ENCODE assay signal across 16 mouse cellular contexts in genomic region chr7:30217277-30217676, GRCm38 (mm10). TPM values are rescaled to one million over a fixed set of nuclear protein-coding genes. Genes with fewer than 3 reads are reported as not detected.
A peak's percentile ranks its signal among the peaks of the same experiment; 100 is the strongest.
DNase-seq lines count a peak whose midpoint lies in the region; ATAC-seq and TF ChIP-seq lines count a peak whose summit lies in the region.
"Had no signal": no experiment of that assay in that cellular context is flagged by ENCODE, and none has a peak within 500 bp of the region (broad histone marks: within the 10 kb centered on the region; RNA-seq: fewer than 3 reads in every experiment).

No protein-coding gene starts in this region.

- ATAC-seq in hindbrain, embryonic 11.5 days (ENCODE audit: low FRiP score): peak; percentile 56
- no peak for ATAC-seq in hindbrain, postnatal 0 days
- peak; percentile 39; the same call in 1 of the 2 replicates for ATAC-seq in forebrain, embryonic 13.5 days
- 0 out of 2 replicates have a peak, but pooled peaks have one; percentile 26 for ATAC-seq in forebrain, embryonic 16.5 days
- ATAC-seq in midbrain, embryonic 14.5 days (ENCODE audit: low FRiP score, low TSS enrichment): no peak
- no peak for ATAC-seq in liver, embryonic 11.5 days (replicated peaks; ENCODE audit: low FRiP score)

- no peak for DNase-seq in hindbrain, embryonic 11.5 days (ENCODE audit: low spot score)
- DNase-seq in hindbrain, postnatal 0 days (ENCODE audit: low spot score): no peak
- DNase-seq in midbrain, embryonic 14.5 days: no peak
- no peak for DNase-seq in ovary, postnatal 10 days (ENCODE audit: low spot score)
- DNase-seq in liver, embryonic 11.5 days (ENCODE audit: low spot score): no peak
- no peak for DNase-seq in thymus, postnatal 25 days

- no peaks in the 10 kb centered on the region for H3K27me3 ChIP-seq in hindbrain, embryonic 11.5 days (ENCODE audit: control insufficient read depth, insufficient read depth, low read length)
- H3K27me3 ChIP-seq in hindbrain, postnatal 0 days (ENCODE audit: insufficient read depth, low read length): no peaks in the 10 kb centered on the region
- no peaks in the 10 kb centered on the region for H3K27me3 ChIP-seq in forebrain, embryonic 13.5 days
- no peaks in the 10 kb centered on the region for H3K27me3 ChIP-seq in forebrain, embryonic 16.5 days (replicated peaks; ENCODE audit: control insufficient read depth, insufficient read depth, low read length)
- H3K27me3 ChIP-seq in midbrain, embryonic 14.5 days (ENCODE audit: control insufficient read depth, insufficient read depth, low read length): no peaks in the 10 kb centered on the region
- H3K27me3 ChIP-seq in liver, embryonic 11.5 days (replicated peaks; ENCODE audit: control insufficient read depth, insufficient read depth, low read length): no peaks in the 10 kb centered on the region
- H3K27me3 ChIP-seq: heart, embryonic 13.5 days; limb, embryonic 12.5 days; liver, embryonic 15.5 days had no signal

- no peaks in the 10 kb centered on the region for H3K4me1 ChIP-seq in hindbrain, embryonic 11.5 days (replicated peaks; ENCODE audit: control insufficient read depth, insufficient read depth, low read length)
- H3K4me1 ChIP-seq in hindbrain, postnatal 0 days (ENCODE audit: insufficient read depth, low read length): no peaks in the 10 kb centered on the region
- peaks cover 13% of the 10 kb centered on the region for H3K4me1 ChIP-seq in forebrain, embryonic 13.5 days
- peaks cover 8% of the 10 kb centered on the region for H3K4me1 ChIP-seq in forebrain, embryonic 16.5 days (replicated peaks; ENCODE audit: control insufficient read depth, insufficient read depth, low read length)
- peaks cover 7% of the 10 kb centered on the region; the same call in 1 of the 2 replicates for H3K4me1 ChIP-seq in midbrain, embryonic 14.5 days (ENCODE audit: control insufficient read depth, insufficient read depth, low read length)
- peaks cover 7% of the 10 kb centered on the region; the same call in 1 of the 2 replicates for H3K4me1 ChIP-seq in liver, embryonic 11.5 days (replicated peaks; ENCODE audit: control insufficient read depth, insufficient read depth, low read length)

- no peak overlapping the region for H3K4me3 ChIP-seq in hindbrain, embryonic 11.5 days (ENCODE audit: low read depth, low read length)
- H3K4me3 ChIP-seq in hindbrain, postnatal 0 days (ENCODE audit: low read length): no peak overlapping the region
- no peak overlapping the region for H3K4me3 ChIP-seq in forebrain, embryonic 13.5 days
- H3K4me3 ChIP-seq in forebrain, embryonic 16.5 days (replicated peaks; ENCODE audit: low read length): no peak overlapping the region
- H3K4me3 ChIP-seq in midbrain, embryonic 14.5 days (replicated peaks; ENCODE audit: low read depth, low read length): no peak overlapping the region
- no peak overlapping the region for H3K4me3 ChIP-seq in liver, embryonic 11.5 days (ENCODE audit: low read depth, low read length)
- H3K4me3 ChIP-seq: erythroblast, embryonic 14.5 days; liver, embryonic 15.5 days had no signal

- H3K9ac ChIP-seq in hindbrain, embryonic 11.5 days (ENCODE audit: low read depth, low read length): no peak overlapping the region
- H3K9ac ChIP-seq in hindbrain, postnatal 0 days (replicated peaks; ENCODE audit: low read length): no peak overlapping the region
- no peak overlapping the region for H3K9ac ChIP-seq in forebrain, embryonic 13.5 days
- no peak overlapping the region for H3K9ac ChIP-seq in forebrain, embryonic 16.5 days (replicated peaks; ENCODE audit: low read depth, low read length)
- no peak overlapping the region for H3K9ac ChIP-seq in midbrain, embryonic 14.5 days (replicated peaks; ENCODE audit: low read length)
- H3K9ac ChIP-seq in liver, embryonic 11.5 days (ENCODE audit: low read depth, low read length): no peak overlapping the region
- H3K9ac ChIP-seq: limb, embryonic 12.5 days; liver, embryonic 15.5 days had no signal

- no peaks in the 10 kb centered on the region for H3K36me3 ChIP-seq in hindbrain, embryonic 11.5 days (ENCODE audit: control insufficient read depth, insufficient read depth, low read length)
- H3K36me3 ChIP-seq in hindbrain, postnatal 0 days (ENCODE audit: insufficient read depth, low read length): no peaks in the 10 kb centered on the region
- 0 out of 2 replicates have a peak, but pooled peaks cover 3% of the 10 kb centered on the region for H3K36me3 ChIP-seq in forebrain, embryonic 13.5 days (ENCODE audit: poor library complexity, severe bottlenecking)
- no peaks in the 10 kb centered on the region for H3K36me3 ChIP-seq in forebrain, embryonic 16.5 days (ENCODE audit: control insufficient read depth, insufficient read depth)
- H3K36me3 ChIP-seq in midbrain, embryonic 14.5 days (ENCODE audit: control insufficient read depth, insufficient read depth, low read length): no peaks in the 10 kb centered on the region
- H3K36me3 ChIP-seq in liver, embryonic 11.5 days (ENCODE audit: control insufficient read depth, insufficient read depth, low read length): no peaks in the 10 kb centered on the region
- H3K36me3 ChIP-seq: liver, embryonic 15.5 days had no signal

- H3K27ac ChIP-seq in hindbrain, embryonic 11.5 days (ENCODE audit: low read depth, low read length): no peak overlapping the region
- no peak overlapping the region for H3K27ac ChIP-seq in hindbrain, postnatal 0 days
- H3K27ac ChIP-seq in forebrain, embryonic 13.5 days: no peak overlapping the region
- H3K27ac ChIP-seq in forebrain, embryonic 16.5 days (ENCODE audit: low read length): no peak overlapping the region
- no peak overlapping the region for H3K27ac ChIP-seq in midbrain, embryonic 14.5 days (replicated peaks; ENCODE audit: low read depth, low read length)
- no peak overlapping the region for H3K27ac ChIP-seq in liver, embryonic 11.5 days (ENCODE audit: low read depth, low read length)
- H3K27ac ChIP-seq: heart, embryonic 13.5 days; limb, embryonic 12.5 days; liver, embryonic 15.5 days; stomach, postnatal 0 days had no signal

- no peak for TF ChIP-seq CTCF in hindbrain, postnatal 0 days (IDR thresholded peaks at IDR 0.05; ENCODE audit: low read depth)

- H3K9me3 ChIP-seq in hindbrain, embryonic 11.5 days (ENCODE audit: control insufficient read depth, low read length): no peaks in the 10 kb centered on the region
- H3K9me3 ChIP-seq in hindbrain, postnatal 0 days (ENCODE audit: low read length): no peaks in the 10 kb centered on the region
- H3K9me3 ChIP-seq in forebrain, embryonic 13.5 days (replicated peaks): no peaks in the 10 kb centered on the region
- H3K9me3 ChIP-seq in forebrain, embryonic 16.5 days (ENCODE audit: control insufficient read depth, low read length): no peaks in the 10 kb centered on the region
- H3K9me3 ChIP-seq in midbrain, embryonic 14.5 days (ENCODE audit: control insufficient read depth, low read length): no peaks in the 10 kb centered on the region
- H3K9me3 ChIP-seq in liver, embryonic 11.5 days (ENCODE audit: control insufficient read depth, low read length): no peaks in the 10 kb centered on the region
- H3K9me3 ChIP-seq: heart, embryonic 13.5 days; limb, embryonic 12.5 days; liver, embryonic 15.5 days had no signal

- WGBS in hindbrain, embryonic 11.5 days: 76% methylated on average over 2 of the region's 2 CpGs
- WGBS in hindbrain, postnatal 0 days: 75% methylated on average over 2 of the region's 2 CpGs
- WGBS in forebrain, embryonic 13.5 days: 84% methylated on average over 2 of the region's 2 CpGs
- 78% methylated on average over 2 of the region's 2 CpGs for whole genome bisulfite sequencing in forebrain, embryonic 16.5 days
- 83% methylated on average over 2 of the region's 2 CpGs for WGBS in midbrain, embryonic 14.5 days
- 70% methylated on average over 2 of the region's 2 CpGs for whole genome bisulfite sequencing in liver, embryonic 11.5 days

- no peak overlapping the region for H3K4me2 ChIP-seq in hindbrain, embryonic 11.5 days (replicated peaks; ENCODE audit: low read depth, low read length)
- no peak overlapping the region for H3K4me2 ChIP-seq in hindbrain, postnatal 0 days (ENCODE audit: low read depth, low read length)
- H3K4me2 ChIP-seq in forebrain, embryonic 13.5 days: no peak overlapping the region
- no peak overlapping the region for H3K4me2 ChIP-seq in forebrain, embryonic 16.5 days (ENCODE audit: low read length)
- peak overlapping the region; percentile 39; the same call in 1 of the 2 replicates for H3K4me2 ChIP-seq in midbrain, embryonic 14.5 days (ENCODE audit: low read length)
- H3K4me2 ChIP-seq in liver, embryonic 11.5 days: no peak overlapping the region

RNA-seq across cellular contexts. Expression of gene Polr2i, which starts 14.5 kb away (rescaled TPM):
- polyA plus RNA-seq in hindbrain, embryonic 11.5 days (2014; fragmentation: Nextera tagmentation; extraction: Ambion mirVana): 171 and 176 TPM in 2 replicates
- 65.9 and 98.4 TPM in 2 replicates for total RNA-seq in hindbrain, postnatal 0 days (2014; rRNA removed)
- polyA plus RNA-seq in hindbrain, postnatal 0 days (2015; fragmentation: Nextera tagmentation; extraction: Ambion mirVana): 177 and 189 TPM in 2 replicates
- 189 and 194 TPM in 2 replicates for polyA plus RNA-seq in forebrain, embryonic 13.5 days (2015; fragmentation: Nextera tagmentation; extraction: Ambion mirVana)
- polyA plus RNA-seq in forebrain, embryonic 16.5 days (2015; fragmentation: Nextera tagmentation; extraction: Ambion mirVana): 160 and 165 TPM in 2 replicates
- 176 and 240 TPM in 2 replicates for polyA plus RNA-seq in midbrain, embryonic 14.5 days (2014; fragmentation: Nextera tagmentation; extraction: Ambion mirVana)
- polyA plus RNA-seq in liver, embryonic 11.5 days (2014; fragmentation: Nextera tagmentation; extraction: Ambion mirVana): 109 and 129 TPM in 2 replicates

RNA-seq across cellular contexts. Expression of gene Tbcb, which starts 14.8 kb away (rescaled TPM):
- polyA plus RNA-seq in hindbrain, embryonic 11.5 days (2014; fragmentation: Nextera tagmentation; extraction: Ambion mirVana): 278 and 293 TPM in 2 replicates
- 123 and 129 TPM in 2 replicates for total RNA-seq in hindbrain, postnatal 0 days (2014; rRNA removed)
- polyA plus RNA-seq in hindbrain, postnatal 0 days (2015; fragmentation: Nextera tagmentation; extraction: Ambion mirVana): 466 and 473 TPM in 2 replicates
- 318 and 339 TPM in 2 replicates for polyA plus RNA-seq in forebrain, embryonic 13.5 days (2015; fragmentation: Nextera tagmentation; extraction: Ambion mirVana)
- 358 and 393 TPM in 2 replicates for polyA plus RNA-seq in forebrain, embryonic 16.5 days (2015; fragmentation: Nextera tagmentation; extraction: Ambion mirVana)
- polyA plus RNA-seq in midbrain, embryonic 14.5 days (2014; fragmentation: Nextera tagmentation; extraction: Ambion mirVana): 337 and 360 TPM in 2 replicates
- polyA plus RNA-seq in liver, embryonic 11.5 days (2014; fragmentation: Nextera tagmentation; extraction: Ambion mirVana): 124 and 126 TPM in 2 replicates

RNA-seq across cellular contexts. Expression of gene Ovol3, which starts 18.2 kb away (rescaled TPM):
- not detected in 2 replicates for polyA plus RNA-seq in hindbrain, embryonic 11.5 days (2014; fragmentation: Nextera tagmentation; extraction: Ambion mirVana)
- total RNA-seq in hindbrain, postnatal 0 days (2014; rRNA removed): not detected in 2 replicates
- polyA plus RNA-seq in hindbrain, postnatal 0 days (2015; fragmentation: Nextera tagmentation; extraction: Ambion mirVana): not detected in 2 replicates
- polyA plus RNA-seq in forebrain, embryonic 13.5 days (2015; fragmentation: Nextera tagmentation; extraction: Ambion mirVana): not detected in 2 replicates
- not detected in 2 replicates for polyA plus RNA-seq in forebrain, embryonic 16.5 days (2015; fragmentation: Nextera tagmentation; extraction: Ambion mirVana)
- polyA plus RNA-seq in midbrain, embryonic 14.5 days (2014; fragmentation: Nextera tagmentation; extraction: Ambion mirVana): not detected in 2 replicates
- not detected in 2 replicates for polyA plus RNA-seq in liver, embryonic 11.5 days (2014; fragmentation: Nextera tagmentation; extraction: Ambion mirVana)
- total RNA-seq: heart, postnatal 36 days; left cerebral cortex, adult 8-10 months had no signal
- polyA plus RNA-seq: erythroblast, embryonic 14.5 days; gonadal fat pad, adult 2 months; heart, embryonic 13.5 days; limb, embryonic 12.5 days; liver, embryonic 15.5 days; stomach, postnatal 0 days had no signal

RNA-seq across cellular contexts. Expression of gene Capns1, which starts 18.7 kb away (rescaled TPM):
- polyA plus RNA-seq in hindbrain, embryonic 11.5 days (2014; fragmentation: Nextera tagmentation; extraction: Ambion mirVana): 56.3 and 64.0 TPM in 2 replicates
- 289 and 322 TPM in 2 replicates for total RNA-seq in hindbrain, postnatal 0 days (2014; rRNA removed)
- polyA plus RNA-seq in hindbrain, postnatal 0 days (2015; fragmentation: Nextera tagmentation; extraction: Ambion mirVana): 83.8 and 84.6 TPM in 2 replicates
- polyA plus RNA-seq in forebrain, embryonic 13.5 days (2015; fragmentation: Nextera tagmentation; extraction: Ambion mirVana): 51.9 and 54.9 TPM in 2 replicates
- polyA plus RNA-seq in forebrain, embryonic 16.5 days (2015; fragmentation: Nextera tagmentation; extraction: Ambion mirVana): 59.7 and 68.4 TPM in 2 replicates
- 53.0 and 70.5 TPM in 2 replicates for polyA plus RNA-seq in midbrain, embryonic 14.5 days (2014; fragmentation: Nextera tagmentation; extraction: Ambion mirVana)
- polyA plus RNA-seq in liver, embryonic 11.5 days (2014; fragmentation: Nextera tagmentation; extraction: Ambion mirVana): 45.1 and 54.9 TPM in 2 replicates

RNA-seq across cellular contexts. Expression of gene Cox7a1, which starts 33.3 kb away (rescaled TPM):
- polyA plus RNA-seq in hindbrain, embryonic 11.5 days (2014; fragmentation: Nextera tagmentation; extraction: Ambion mirVana): 4.3 and 4.5 TPM in 2 replicates
- not detected in 2 replicates for total RNA-seq in hindbrain, postnatal 0 days (2014; rRNA removed)
- 8.1 and 9.7 TPM in 2 replicates for polyA plus RNA-seq in hindbrain, postnatal 0 days (2015; fragmentation: Nextera tagmentation; extraction: Ambion mirVana)
- polyA plus RNA-seq in forebrain, embryonic 13.5 days (2015; fragmentation: Nextera tagmentation; extraction: Ambion mirVana): 1.7 and 4.4 TPM in 2 replicates
- 2.4 and 4.1 TPM in 2 replicates for polyA plus RNA-seq in forebrain, embryonic 16.5 days (2015; fragmentation: Nextera tagmentation; extraction: Ambion mirVana)
- 5.5 TPM in 2 replicates for polyA plus RNA-seq in midbrain, embryonic 14.5 days (2014; fragmentation: Nextera tagmentation; extraction: Ambion mirVana)
- polyA plus RNA-seq in liver, embryonic 11.5 days (2014; fragmentation: Nextera tagmentation; extraction: Ambion mirVana): 4.7 and 5.1 TPM in 2 replicates

Comparison
In these comparisons a context has a peak if more than half of its experiments do, and no peak if none do; other contexts are left out.
1. ATAC-seq: peak in hindbrain, embryonic 11.5 days (single experiment), forebrain, embryonic 13.5 days (single experiment) and forebrain, embryonic 16.5 days (single experiment); none in hindbrain, postnatal 0 days (single experiment), midbrain, embryonic 14.5 days (single experiment) and liver, embryonic 11.5 days (single experiment).